Mouse (Mus musculus) CH12.LX (cell line): ENCODE data around the gene Exoc6. TPM values are rescaled to one million over a fixed set of nuclear protein-coding genes. Genes with fewer than 3 reads are reported as not detected.

Experiments
- DNase-seq: peaks from one replicate; pipeline ENCODE4 v3.0.0-alpha.2; 2013; ENCODE audit errors: extremely low read depth
- H3K27ac ChIP-seq: 2 replicates; pipeline ENCODE4 v1.5.1; 2012; ENCODE audit warnings: low read depth, mild to moderate bottlenecking, control low read depth, moderate library complexity; ENCODE audit not compliant: insufficient read depth
- H3K27me3 ChIP-seq: replicated peaks from 2 replicates; pipeline ENCODE3; 2012; ENCODE audit warnings: inconsistent platforms
- H3K36me3 ChIP-seq, 2 experiments: replicated peaks in 1 of 2; 2 replicates each; pipeline versions ENCODE3 to v1.6.1; 2012; ENCODE audit warnings: inconsistent platforms in 1 of 2, low read length in 1 of 2, mild to moderate bottlenecking in 1 of 2, mixed read lengths in 1 of 2, moderate library complexity in 1 of 2; ENCODE audit not compliant: control insufficient read depth in 1 of 2, insufficient read depth in 1 of 2
- H3K4me1 ChIP-seq, 2 experiments: 2 replicates each; pipeline ENCODE4 v1.6.1; 2012; ENCODE audit warnings: inconsistent platforms in 1 of 2, moderate library complexity in 1 of 2; ENCODE audit not compliant: insufficient read depth in 2 of 2, control insufficient read depth in 1 of 2
- H3K4me2 ChIP-seq: 2 replicates; pipeline ENCODE4 v1.6.1; 2012; ENCODE audit warnings: low read depth, mild to moderate bottlenecking, control low read depth; ENCODE audit not compliant: poor library complexity, insufficient read depth, severe bottlenecking
- H3K4me3 ChIP-seq, 3 experiments: fragments of 150-350 bp in 1 of 3; sonication (generic) in 1 of 3; replicated peaks in 1 of 3; 2 replicates each; pipeline versions ENCODE3 to v1.5.1; 2011 to 2012; ENCODE audit warnings: low read depth in 2 of 3, low read length in 2 of 3, mild to moderate bottlenecking in 2 of 3, moderate library complexity in 2 of 3, control low read depth in 1 of 3, improper control_type of control experiment in 1 of 3, inconsistent platforms in 1 of 3, mixed read lengths in 1 of 3; ENCODE audit not compliant: poor library complexity in 1 of 3
- H3K79me2 ChIP-seq: replicated peaks from 2 replicates; pipeline ENCODE4 v1.6.1; 2012; ENCODE audit warnings: mild to moderate bottlenecking, moderate library complexity; ENCODE audit not compliant: control insufficient read depth, poor library complexity, insufficient read depth, severe bottlenecking; ENCODE audit errors: extremely low read depth
- H3K9ac ChIP-seq: 2 replicates; pipeline ENCODE4 v1.6.1; 2012; ENCODE audit warnings: low read depth, mild to moderate bottlenecking, control low read depth, moderate library complexity; ENCODE audit not compliant: insufficient read depth
- H3K9me3 ChIP-seq: replicated peaks from 2 replicates; pipeline ENCODE3; 2012; ENCODE audit warnings: low read length, inconsistent platforms, mixed read lengths
- BHLHE40 ChIP-seq: IDR thresholded peaks from 2 replicates; pipeline ENCODE4 v1.6.1; 2011; ENCODE audit warnings: mild to moderate bottlenecking, low read depth, low read length, improper control_type of control experiment
- CHD2 ChIP-seq: IDR thresholded peaks from 2 replicates; pipeline ENCODE4 v1.6.1; 2011; ENCODE audit warnings: low read length, improper control_type of control experiment
- CTCF ChIP-seq, 2 experiments: IDR thresholded peaks in 1 of 2; conservative IDR thresholded peaks in 1 of 2; 2 replicates each; pipeline ENCODE4 v1.5.1; 2011 to 2012; ENCODE audit warnings: low read depth in 2 of 2, low read length in 2 of 2, improper control_type of control experiment in 1 of 2, inconsistent platforms in 1 of 2, mild to moderate bottlenecking in 1 of 2, moderate library complexity in 1 of 2
- ELF1 ChIP-seq: IDR thresholded peaks from 2 replicates; pipeline ENCODE4 v1.6.1; 2014; ENCODE audit warnings: low read depth, mild to moderate bottlenecking, inconsistent platforms, low read length, improper control_type of control experiment
- MEF2A ChIP-seq: IDR thresholded peaks from 2 replicates; pipeline ENCODE4 v1.6.1; 2014; ENCODE audit warnings: low read depth, mild to moderate bottlenecking, inconsistent platforms, low read length, improper control_type of control experiment, borderline replicate concordance
- MYC ChIP-seq: IDR thresholded peaks from 2 replicates; pipeline ENCODE4 v1.6.1; 2011; ENCODE audit warnings: low read depth, mild to moderate bottlenecking, improper control_type of control experiment, low read length
- NELFE ChIP-seq: IDR thresholded peaks from 2 replicates; pipeline ENCODE4 v1.6.1; 2011; ENCODE audit warnings: low read depth, low read length, improper control_type of control experiment
- POLR2A ChIP-seq: IDR thresholded peaks from 2 replicates; pipeline ENCODE4 v1.6.1; 2011; ENCODE audit warnings: low read depth, mild to moderate bottlenecking, improper control_type of control experiment, low read length
- POLR2AphosphoS2 ChIP-seq: IDR thresholded peaks from 2 replicates; pipeline ENCODE4 v1.6.1; 2011; ENCODE audit warnings: low read depth, low read length, improper control_type of control experiment
- RCOR1 ChIP-seq: conservative IDR thresholded peaks from 2 replicates; pipeline ENCODE4 v1.6.1; 2012; ENCODE audit warnings: low read depth, mild to moderate bottlenecking, inconsistent platforms, low read length, improper control_type of control experiment
- SMC3 ChIP-seq: IDR thresholded peaks from 2 replicates; pipeline ENCODE4 v1.6.1; 2011; ENCODE audit warnings: low read depth, low read length, improper control_type of control experiment
- TBP ChIP-seq: conservative IDR thresholded peaks from 2 replicates; pipeline ENCODE4 v1.6.1; 2011; ENCODE audit warnings: low read depth, low read length, improper control_type of control experiment
- TCF12 ChIP-seq: IDR thresholded peaks from 2 replicates; pipeline ENCODE4 v1.6.1; 2014; ENCODE audit warnings: low read depth, mild to moderate bottlenecking, inconsistent platforms, low read length, improper control_type of control experiment
- UBTF ChIP-seq: IDR thresholded peaks from 2 replicates; pipeline ENCODE4 v1.6.1; 2012; ENCODE audit warnings: low read depth, mild to moderate bottlenecking, inconsistent platforms, low read length, improper control_type of control experiment, moderate library complexity
- USF1 ChIP-seq: IDR thresholded peaks from 2 replicates; pipeline ENCODE4 v1.6.1; 2014; ENCODE audit warnings: low read depth, mild to moderate bottlenecking, inconsistent platforms, low read length, improper control_type of control experiment
- USF2 ChIP-seq: conservative IDR thresholded peaks from 2 replicates; pipeline ENCODE4 v1.6.1; 2011; ENCODE audit warnings: low read depth, low read length, improper control_type of control experiment
- ZKSCAN1 ChIP-seq: IDR thresholded peaks from 2 replicates; pipeline ENCODE4 v1.6.1; 2012; ENCODE audit warnings: low read depth, inconsistent platforms, low read length, improper control_type of control experiment, borderline replicate concordance
- dilution Hi-C: fragments of 300-500 bp; cut with MboI; formaldehyde crosslinking; loops from 2 replicates; pipeline ENCODE4 v1.14.3; 2020; ENCODE audit warnings: low sequenced_read_pairs; ENCODE audit not compliant: extremely low pct_unique_long_range_greater_than_20kb, extremely low pct_ligation_motif_present
- in situ Hi-C: fragments of 300-500 bp; cut with MboI; formaldehyde crosslinking; loops from 3 replicates; pipeline ENCODE4 v1.14.3; 2019; ENCODE audit warnings: low sequenced_read_pairs, low pct_ligation_motif_present, low pct_unique_long_range_greater_than_20kb, mixed read lengths
- polyA plus RNA-seq: library from polyadenylated mRNA; unstranded; fragments of >175 nt; gene quantifications from 2 replicates; pipeline ENCODE4 v1.2.1, GENCODE M21; 2012; ENCODE audit warnings: low read depth; ENCODE audit not compliant: insufficient read length
- total RNA-seq, 2 experiments: library from RNA; depleted of rRNA; stranded (reverse); fragments of 300-350 nt in 1 of 2; fragments of >200 nt in 1 of 2; gene quantifications; 2 replicates each; pipeline ENCODE4 v1.2.3; 2012 to 2014

Exoc6 gene
- total and polyA plus RNA-seq, 3 experiments, result 8.0 to 18.5 (median 12.1) TPM

DNA sequence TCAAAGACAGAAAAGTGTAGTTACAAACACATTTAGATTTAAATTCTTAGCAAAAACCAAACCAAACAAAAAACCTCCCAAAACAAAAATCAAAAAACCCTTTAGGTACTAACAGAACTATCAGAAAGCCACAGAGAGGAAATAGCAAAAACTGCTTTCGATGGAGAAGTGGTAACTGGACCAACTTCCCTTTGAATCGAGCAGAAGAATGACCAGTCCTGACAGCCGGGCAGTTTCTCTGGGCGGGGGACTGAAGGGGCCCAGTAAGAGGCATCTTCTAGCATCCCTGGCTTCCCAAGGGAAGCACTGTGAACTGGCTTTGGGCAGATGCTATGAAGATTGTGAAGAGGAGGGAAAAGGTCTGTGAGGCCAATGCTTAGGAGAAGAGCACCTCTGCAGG lies 3.4 kb upstream of the Exoc6 start:
- Histone ChIP-seq H3K27ac (no peak overlapping the region), H3K36me3 (no peaks in the 10 kb centered on the region), H3K4me1 (peaks cover 0 to 14% of the 10 kb centered on the region in 2 experiments; a peak in 2 of 4 replicates), H3K79me2 (no peaks in the 10 kb centered on the region), H3K4me3 (no peak overlapping the region), H3K4me2 (peak overlapping the region; percentile 25; the same call in 1 of the 2 replicates), H3K9me3 (no peaks in the 10 kb centered on the region), H3K9ac (no peak overlapping the region), H3K27me3 (peaks cover 3% of the 10 kb centered on the region)
- TF ChIP-seq RCOR1 (no peak), POLR2AphosphoS2 (no peak), CHD2 (no peak), BHLHE40 (no peak), USF2 (no peak), ZKSCAN1 (no peak), SMC3 (no peak), MYC (no peak), CTCF (conservative IDR thresholded peaks at IDR 0.05 in 1 of 2, IDR thresholded peaks at IDR 0.05 in 1 of 2; ENCODE audit: low read depth in 2 of 2, low read length in 2 of 2) (no peak), NELFE (no peak), USF1 (no peak), TBP (no peak), MEF2A (no peak), ELF1 (no peak), UBTF (no peak), POLR2A (no peak)
- DNase-seq, result no peak
- in situ Hi-C loops, result no loop called here
- dilution Hi-C loops, result no loop called here

DNA sequence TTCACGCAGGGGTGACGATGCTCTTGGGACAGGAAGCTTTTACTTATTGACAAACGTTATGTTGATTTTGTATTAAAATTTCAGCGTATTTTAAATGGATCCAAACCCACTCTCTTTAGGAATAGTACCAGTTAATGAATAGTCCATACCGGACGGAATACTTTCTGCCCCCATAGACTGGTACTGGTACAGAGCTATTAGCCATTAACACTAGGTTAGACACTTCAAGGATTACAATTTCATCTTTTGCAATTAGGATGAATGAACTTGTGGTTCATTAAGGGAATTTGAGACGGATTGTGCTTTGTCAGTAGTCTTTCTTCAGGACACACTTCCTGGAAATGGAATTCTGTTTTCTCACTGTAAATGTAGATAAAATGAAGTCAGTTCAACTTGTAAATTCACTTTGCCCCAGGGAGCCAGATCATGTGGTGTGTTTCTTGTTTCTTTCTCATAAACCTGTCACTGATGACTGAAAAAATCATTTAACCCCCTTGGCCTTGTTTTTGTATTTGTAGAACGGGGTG lies 885 bp downstream of the Exoc6 start:
- Histone ChIP-seq H3K79me2 (no peaks in the 10 kb centered on the region), H3K9me3 (no peaks in the 10 kb centered on the region), H3K9ac (peak overlapping the region; percentile 70), H3K4me3 (peak overlapping the region; percentile 66 to 83 (median 73)), H3K4me1 (peaks cover 6 to 33% of the 10 kb centered on the region in 2 experiments), H3K36me3 (peaks cover 0 to 2% of the 10 kb centered on the region in 2 experiments), H3K27ac (no peak overlapping the region), H3K4me2 (peak overlapping the region; percentile 58), H3K27me3 (peaks cover 3% of the 10 kb centered on the region)
- in situ Hi-C loops (no loop called here), dilution Hi-C loops (no loop called here)
- TF ChIP-seq TCF12 (no peak), UBTF (no peak)
- no peak for DNase-seq
